Mouse (Mus musculus) neural tube, embryonic 15.5 days (tissue): ENCODE measurements around the gene Tex30. TPM values are rescaled to one million over a fixed set of nuclear protein-coding genes. Genes with fewer than 3 reads are reported as not detected.

Experiments
- ATAC-seq: fragments of 200-750 bp; cut with Nextera tagmentation; 2 replicates; pipeline ENCODE4 v1.8.0; 2017; ENCODE audit warnings: mild to moderate bottlenecking, moderate TSS enrichment, moderate library complexity; ENCODE audit not compliant: low FRiP score
- H3K27ac ChIP-seq: fragments of 300-500 bp; sonication (generic); replicated peaks from 2 replicates; pipeline ENCODE4 v1.5.1; 2015; ENCODE audit warnings: mild to moderate bottlenecking, inconsistent platforms
- H3K27me3 ChIP-seq: fragments of 300-500 bp; sonication (generic); replicated peaks from 2 replicates; pipeline ENCODE4 v1.6.1; 2015; ENCODE audit warnings: inconsistent platforms
- H3K36me3 ChIP-seq: fragments of 300-500 bp; sonication (generic); 2 replicates; pipeline ENCODE4 v1.6.1; 2015; ENCODE audit warnings: inconsistent platforms
- H3K4me1 ChIP-seq: fragments of 300-500 bp; sonication (generic); 2 replicates; pipeline ENCODE4 v1.6.1; 2015; ENCODE audit warnings: inconsistent platforms
- H3K4me2 ChIP-seq: fragments of 300-500 bp; sonication (generic); 2 replicates; pipeline ENCODE4 v1.6.1; 2015; ENCODE audit warnings: inconsistent platforms, mild to moderate bottlenecking, moderate library complexity
- H3K4me3 ChIP-seq: fragments of 300-500 bp; sonication (generic); replicated peaks from 2 replicates; pipeline ENCODE4 v1.5.1; 2015; ENCODE audit warnings: mild to moderate bottlenecking, inconsistent platforms
- H3K9ac ChIP-seq: fragments of 300-500 bp; sonication (generic); replicated peaks from 2 replicates; pipeline ENCODE4 v1.6.1; 2015; ENCODE audit warnings: mild to moderate bottlenecking, inconsistent platforms
- H3K9me3 ChIP-seq: fragments of 300-500 bp; sonication (generic); replicated peaks from 2 replicates; pipeline ENCODE4 v1.6.1; 2016; ENCODE audit warnings: inconsistent platforms
- WGBS: fragments of 180-500 bp; shearing (Covaris S2); methylation state at CpG from one replicate; pipeline ENCODE4 v1.1.7; 2015; ENCODE audit warnings: mixed read lengths; 5-methylcytosine and 5-hydroxymethylcytosine counted together
- polyA plus RNA-seq: library from polyadenylated mRNA; unstranded; fragments of >200 nt; fragmentation: Nextera tagmentation; extraction: Ambion mirVana; gene quantifications from 2 replicates; pipeline ENCODE4 v1.2.1, GENCODE M21; 2015

Tex30 gene
- polyA plus RNA-seq, 1 experiment from 2014 or later, result 42.6 TPM

DNA sequence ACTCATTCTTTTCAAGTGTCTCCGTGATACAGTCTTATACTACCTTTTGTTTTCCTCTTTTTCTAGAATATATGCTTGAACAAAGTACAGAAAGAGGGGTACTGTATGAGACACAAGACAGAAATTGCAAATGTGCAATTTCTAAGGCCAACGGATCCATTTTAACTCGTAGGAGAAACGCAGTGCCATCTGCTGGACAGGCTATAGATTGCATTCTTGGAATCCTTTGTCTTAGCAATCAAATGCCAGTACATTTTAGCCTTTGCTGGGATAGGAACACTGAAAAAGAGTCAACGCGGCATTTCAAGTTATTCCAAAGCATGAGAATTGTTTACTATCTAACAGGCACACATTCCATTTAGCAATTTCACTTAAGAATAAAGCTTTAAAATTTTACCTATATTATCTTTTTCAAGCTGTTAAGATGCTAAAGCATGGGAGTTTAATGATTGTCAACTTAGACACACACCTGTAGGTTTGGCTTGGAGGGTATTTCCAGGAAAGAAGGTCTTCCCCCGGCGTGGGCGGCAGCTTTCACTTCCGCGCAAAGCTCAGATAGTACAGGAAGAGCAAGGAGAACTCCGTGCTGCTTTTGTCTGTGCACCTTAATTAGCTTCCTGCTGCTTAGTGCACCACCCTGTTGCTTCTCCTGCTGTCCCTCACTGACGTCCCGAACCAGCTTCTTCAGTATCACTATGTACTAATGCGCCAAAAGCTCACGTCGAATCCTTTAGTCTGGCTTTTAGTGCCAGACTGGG is 60.3 kb downstream of the Tex30 start:
- peak; percentile 91 for ATAC-seq
- no peaks in the 10 kb centered on the region for H3K36me3 ChIP-seq
- peak overlapping the region; percentile 84 for H3K4me2 ChIP-seq
- H3K27ac ChIP-seq, result no peak overlapping the region
- peak overlapping the region; percentile 48 for H3K4me3 ChIP-seq
- WGBS, result 1% methylated on average over 17 of the region's 17 CpGs
- peaks cover 7% of the 10 kb centered on the region; the same call in 1 of the 2 replicates for H3K4me1 ChIP-seq
- H3K9ac ChIP-seq, result peak overlapping the region; percentile 52
- no peaks in the 10 kb centered on the region for H3K9me3 ChIP-seq
- H3K27me3 ChIP-seq, result no peaks in the 10 kb centered on the region

Other genes with a start within 250 kb of the Tex30 start
- 60.4 and 60.6 TPM in 2 replicates for gene Tpp2, start 168.8 kb downstream of the Tex30 start, polyA plus RNA-seq
- 1.6 and 2.4 TPM in 2 replicates for gene Mettl21c, start 82.4 kb downstream of the Tex30 start, polyA plus RNA-seq
- gene Gm8251, start 40.5 kb downstream of the Tex30 start, polyA plus RNA-seq, result 0.05 TPM in 2 replicates
- 27.9 and 29.9 TPM in 2 replicates for gene Kdelc1, start 16.4 kb upstream of the Tex30 start, polyA plus RNA-seq
- gene Bivm, start 16.5 kb upstream of the Tex30 start, polyA plus RNA-seq, result 24.6 and 28.9 TPM in 2 replicates
- 24.2 and 24.4 TPM in 2 replicates for gene Ercc5, start 45.3 kb upstream of the Tex30 start, polyA plus RNA-seq
- gene Mettl21e, start 116.5 kb upstream of the Tex30 start, polyA plus RNA-seq, result 0.06 TPM in 1 of 2 replicates, not detected in the other